Mouse (Mus musculus) retina, adult 2 months (tissue): ENCODE measurements around the gene Recql.

ENCODE experiments used
- DNase-seq: peaks from one replicate; pipeline ENCODE4 v3.0.0-alpha.2; 2012; ENCODE audit warnings: low read depth, low spot score

The Recql gene

DNA sequence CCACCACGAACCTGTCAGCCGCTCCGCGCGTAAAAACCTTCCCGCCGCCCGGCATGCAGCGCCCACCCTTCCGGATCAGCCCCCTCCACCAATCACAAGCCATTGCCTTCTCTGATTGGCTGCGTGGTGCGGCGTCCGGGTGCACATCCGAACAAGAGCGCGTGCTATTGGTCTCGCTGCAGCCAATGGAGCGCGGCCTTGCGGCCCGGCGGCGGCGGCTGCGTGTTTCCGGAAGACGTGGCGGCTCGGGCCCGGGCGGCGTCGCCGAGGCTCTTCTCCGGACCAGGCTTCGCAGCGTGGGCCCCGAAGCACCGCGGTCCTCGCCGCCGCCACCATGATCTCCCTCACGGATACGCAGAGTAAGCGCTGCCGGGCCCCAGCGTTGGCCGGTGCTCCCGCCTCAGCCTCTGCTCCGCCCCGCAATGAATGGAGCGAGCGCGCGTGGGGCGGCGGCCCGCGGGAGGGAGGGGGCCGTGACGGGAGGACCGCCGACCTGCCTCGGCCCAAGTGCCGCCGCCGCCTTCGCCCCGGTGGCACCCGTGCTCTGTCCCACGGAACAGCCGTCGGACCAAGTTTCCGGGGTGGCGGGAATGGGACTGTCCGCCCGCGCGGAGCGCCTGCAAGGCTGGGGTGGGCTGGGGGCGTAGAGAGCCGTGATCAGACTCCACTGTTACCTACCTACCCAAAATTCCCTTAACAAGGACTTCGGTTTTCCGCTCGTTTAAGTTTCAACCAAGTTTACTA is at the start of gene Recql, which contains the start of gene Golt1b:
Gene Recql (minus strand): TSS at position 77 of the 744 bp plus-strand sequence.
Gene Golt1b (plus strand): TSS at position 211 of the 744 bp plus-strand sequence.
- DNase-seq = peak; percentile 96

DNA sequence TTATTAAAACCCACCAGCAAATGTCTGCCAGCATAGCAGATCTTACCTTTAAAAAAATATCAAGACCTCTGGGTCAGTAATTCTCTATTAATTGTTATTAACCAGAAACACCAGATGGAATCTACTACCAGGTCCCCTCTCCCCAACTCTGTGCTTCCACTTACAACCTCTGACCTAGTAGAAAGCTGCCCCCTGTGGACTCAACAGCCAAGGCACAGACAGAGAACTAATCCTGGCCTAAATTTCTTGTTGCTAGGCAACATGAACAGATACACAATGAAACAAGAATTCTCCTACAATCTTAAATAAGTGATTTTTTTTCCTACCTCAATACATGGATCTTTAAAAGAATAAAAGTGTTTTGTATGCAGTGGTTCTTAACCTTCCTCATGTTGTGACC is 42.2 kb upstream of the Recql start:
- no peak for DNase-seq

DNA sequence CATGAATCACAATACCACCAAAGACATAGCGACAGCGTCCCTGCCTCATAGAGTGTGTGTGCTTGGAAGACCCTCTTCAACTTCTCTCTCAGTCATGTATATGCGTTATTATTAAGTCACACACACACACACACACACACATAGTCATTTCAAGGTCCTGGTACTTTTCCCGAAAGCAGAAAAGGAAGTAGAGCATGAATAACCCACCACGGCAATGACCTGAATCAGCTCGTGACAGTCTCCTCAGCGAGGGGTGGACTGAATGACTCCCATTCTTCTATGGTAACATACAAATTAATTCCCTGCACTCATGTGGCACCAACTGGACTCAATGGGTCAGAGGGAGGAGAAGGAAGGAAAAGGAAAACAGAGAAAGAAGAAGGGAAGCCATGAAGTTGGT is 38.1 kb upstream of the Recql start:
- DNase-seq = peak; percentile 9

DNA sequence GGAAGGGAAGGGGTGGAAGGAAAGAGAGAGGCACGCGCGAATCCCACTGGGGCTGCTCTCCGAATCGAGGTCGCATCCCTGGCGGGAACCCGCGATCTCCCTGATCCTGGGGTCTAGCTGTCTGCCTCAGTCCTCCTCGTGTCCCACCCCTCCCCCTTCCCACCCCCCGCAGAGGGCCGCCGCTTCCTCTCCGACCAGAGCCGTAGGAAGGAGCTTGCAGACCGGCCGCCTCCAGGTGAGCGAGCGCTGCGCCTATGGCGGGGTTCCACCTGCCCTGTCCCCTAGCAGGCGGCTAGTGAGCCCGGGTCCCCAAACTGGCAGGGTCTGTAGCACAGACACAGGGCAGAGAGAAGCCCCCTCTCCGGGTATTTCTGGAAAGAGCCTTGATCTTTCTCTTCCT is 27.7 kb upstream of the Recql start:
- DNase-seq = no peak

DNA sequence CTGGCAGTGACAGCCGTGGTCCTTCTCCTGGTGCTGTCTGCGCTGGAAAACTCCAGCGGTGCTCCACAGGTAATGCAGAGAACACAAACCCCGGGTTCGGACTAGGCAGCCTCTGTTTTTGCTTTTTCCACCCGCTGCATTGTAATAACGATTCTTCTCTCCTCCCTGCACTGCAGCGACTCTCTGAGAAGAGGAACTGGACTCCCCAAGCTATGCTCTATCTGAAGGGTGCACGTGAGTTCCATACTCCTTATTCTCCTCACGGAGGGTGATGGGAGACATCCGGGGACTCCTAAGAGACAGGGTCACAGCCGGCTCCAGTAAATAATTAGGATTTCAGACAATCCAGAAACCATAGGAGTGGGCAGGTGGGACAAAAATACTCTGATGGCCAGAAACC is 27.0 kb upstream of the Recql start:
- no peak for DNase-seq

DNA sequence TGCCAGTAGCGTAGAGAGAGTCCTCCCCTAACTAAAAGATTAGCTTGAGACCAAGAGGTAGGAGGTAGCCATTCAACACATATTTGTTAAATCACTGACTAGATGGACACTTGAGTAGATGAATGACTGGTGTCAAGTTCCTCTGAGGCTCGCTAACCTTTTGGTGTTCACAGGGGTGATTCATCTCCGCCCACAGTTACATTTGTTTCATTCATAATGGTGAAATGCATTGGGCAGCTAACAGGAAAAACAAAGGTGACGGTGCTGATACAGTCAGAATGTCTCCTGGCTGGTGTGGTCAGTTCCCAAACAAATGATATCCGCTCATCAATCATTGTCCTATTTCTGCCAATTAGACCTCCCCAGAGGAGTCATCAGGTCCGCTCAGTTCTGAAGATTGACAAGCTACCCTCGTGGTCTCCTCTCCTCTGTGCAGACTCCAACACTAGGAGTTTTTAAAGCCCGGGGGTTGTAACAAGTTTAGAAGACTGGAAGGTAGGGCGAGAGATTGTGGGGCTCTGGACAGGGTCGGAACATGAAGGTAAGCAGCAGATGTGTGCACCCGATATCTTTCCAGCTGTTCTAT is 26.1 kb upstream of the Recql start, which contains the start of gene Spx:
Gene Spx (plus strand): TSS at position 536 of the 586 bp plus-strand sequence.
- DNase-seq = no peak

DNA sequence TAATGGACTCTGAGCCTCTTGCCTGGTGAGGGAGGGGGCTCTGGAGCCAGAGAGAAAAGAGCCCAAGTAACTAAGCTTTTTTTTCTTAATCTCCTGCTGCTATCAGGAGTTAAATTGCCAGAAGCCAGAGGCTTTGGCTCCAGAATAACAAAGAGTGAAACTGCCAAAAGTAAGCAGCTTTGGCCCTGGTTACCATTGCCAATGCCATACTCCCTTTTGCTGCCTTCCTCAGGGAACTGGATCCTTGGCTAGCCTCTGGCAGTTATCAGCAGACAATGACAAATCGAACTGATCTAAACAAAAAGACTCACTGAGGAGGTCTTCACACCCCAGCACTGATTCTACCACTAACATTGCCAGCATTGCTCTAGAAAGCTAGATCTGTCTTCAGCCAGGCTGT is 24.3 kb upstream of the Recql start:
- DNase-seq = no peak

DNA sequence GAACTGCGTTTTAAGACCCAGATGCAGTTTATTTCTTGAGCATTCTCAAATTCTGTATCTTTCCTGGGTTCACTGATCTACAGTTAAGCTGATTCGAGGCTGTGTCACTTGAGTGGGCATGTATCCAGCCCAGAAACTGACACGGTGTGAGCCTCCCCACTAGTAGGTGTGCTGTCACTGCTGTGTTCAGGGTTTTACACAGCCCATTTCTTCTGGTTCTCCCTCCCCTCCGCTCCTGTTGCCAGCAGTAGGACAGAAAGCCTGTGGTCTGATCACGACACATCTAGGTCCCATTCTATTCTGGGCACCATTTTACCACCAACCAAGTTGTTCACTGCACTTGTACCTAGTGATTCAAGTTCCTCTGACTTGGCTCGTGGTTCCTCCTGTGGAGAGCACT is 8.9 kb upstream of the Recql start:
- no peak for DNase-seq

DNA sequence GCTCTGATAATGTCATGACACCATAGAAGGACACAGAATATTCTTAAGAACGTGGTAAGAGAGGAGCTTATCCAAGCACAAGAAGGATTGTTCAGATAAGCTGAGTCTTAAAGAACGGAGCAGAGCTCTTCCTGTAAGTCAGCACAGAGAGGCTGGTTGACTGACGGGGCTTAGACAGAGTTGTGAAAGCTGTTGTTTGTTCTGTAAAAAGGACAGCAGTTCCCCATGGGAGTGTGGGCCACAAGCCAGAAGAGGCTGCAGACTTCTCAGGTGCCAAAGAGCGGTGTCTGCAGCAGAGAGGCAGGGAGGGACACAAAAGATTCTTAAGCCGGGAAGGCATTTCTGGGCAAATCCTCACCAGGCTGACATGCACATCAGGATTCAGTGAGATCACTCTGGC is 7.8 kb upstream of the Recql start:
- DNase-seq = no peak

DNA sequence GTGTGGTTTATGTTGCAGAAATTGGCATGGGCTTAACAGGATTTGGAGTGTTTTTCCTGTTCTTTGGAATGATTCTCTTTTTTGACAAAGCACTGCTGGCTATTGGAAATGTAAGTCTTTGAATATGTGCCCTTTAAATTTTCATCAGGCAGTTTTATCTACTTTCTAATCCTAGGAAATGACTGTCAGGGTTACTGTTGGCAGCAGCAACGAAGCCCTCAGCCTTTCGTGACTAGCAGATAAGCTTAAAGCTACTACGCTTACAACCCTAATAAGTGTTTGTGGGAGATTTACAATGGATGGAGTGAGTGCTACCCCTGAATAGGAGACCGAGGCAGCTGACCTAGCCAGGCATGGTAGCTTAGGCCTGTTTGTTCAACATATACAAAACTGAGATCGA is 5.4 kb upstream of the Recql start:
- no peak for DNase-seq

DNA sequence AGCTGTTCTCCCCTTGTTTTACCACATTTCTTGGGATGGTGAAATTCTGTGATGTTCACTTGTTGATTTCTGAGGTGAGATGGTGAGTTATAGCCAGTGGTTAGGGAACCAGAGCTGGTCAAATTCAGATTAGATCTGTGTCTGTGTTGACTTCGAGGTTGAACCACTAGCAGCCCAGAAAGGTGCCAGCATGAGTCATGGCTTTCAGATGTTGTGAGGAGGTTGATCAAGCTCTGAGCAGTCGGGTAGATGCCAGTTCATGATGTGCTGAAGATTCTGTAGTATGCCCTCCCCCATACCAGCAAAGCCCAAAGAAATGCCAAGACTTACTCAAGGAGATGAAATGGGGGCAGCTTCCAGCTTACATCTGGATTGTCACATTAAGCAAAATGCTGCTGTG is 2.2 kb upstream of the Recql start:
- no peak for DNase-seq

DNA sequence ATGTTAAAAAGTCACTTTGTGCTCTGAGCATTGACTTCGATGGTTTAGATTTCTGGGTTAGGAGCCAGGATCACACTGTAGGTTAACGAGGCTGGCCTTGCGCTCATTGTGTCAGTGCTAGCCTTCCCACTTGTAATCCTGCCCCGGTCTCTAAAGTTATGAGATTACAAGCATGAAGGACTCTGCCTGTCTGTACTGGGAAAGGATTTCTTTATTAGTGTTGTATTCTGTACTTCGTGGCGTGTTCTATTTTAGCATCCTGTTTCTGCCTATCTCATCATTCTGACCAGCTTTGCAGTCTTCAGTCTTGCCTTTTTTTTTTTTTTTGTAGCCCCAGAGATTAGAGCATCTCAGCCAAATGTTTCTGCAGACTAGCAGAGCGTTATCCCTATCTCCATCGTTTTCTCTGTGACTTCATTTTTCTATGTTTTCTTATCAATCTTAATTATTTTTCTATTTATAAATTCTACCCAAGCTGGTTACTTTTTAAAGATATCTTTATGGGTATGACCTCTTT is 926 bp upstream of the Recql start:
- DNase-seq = no peak

DNA sequence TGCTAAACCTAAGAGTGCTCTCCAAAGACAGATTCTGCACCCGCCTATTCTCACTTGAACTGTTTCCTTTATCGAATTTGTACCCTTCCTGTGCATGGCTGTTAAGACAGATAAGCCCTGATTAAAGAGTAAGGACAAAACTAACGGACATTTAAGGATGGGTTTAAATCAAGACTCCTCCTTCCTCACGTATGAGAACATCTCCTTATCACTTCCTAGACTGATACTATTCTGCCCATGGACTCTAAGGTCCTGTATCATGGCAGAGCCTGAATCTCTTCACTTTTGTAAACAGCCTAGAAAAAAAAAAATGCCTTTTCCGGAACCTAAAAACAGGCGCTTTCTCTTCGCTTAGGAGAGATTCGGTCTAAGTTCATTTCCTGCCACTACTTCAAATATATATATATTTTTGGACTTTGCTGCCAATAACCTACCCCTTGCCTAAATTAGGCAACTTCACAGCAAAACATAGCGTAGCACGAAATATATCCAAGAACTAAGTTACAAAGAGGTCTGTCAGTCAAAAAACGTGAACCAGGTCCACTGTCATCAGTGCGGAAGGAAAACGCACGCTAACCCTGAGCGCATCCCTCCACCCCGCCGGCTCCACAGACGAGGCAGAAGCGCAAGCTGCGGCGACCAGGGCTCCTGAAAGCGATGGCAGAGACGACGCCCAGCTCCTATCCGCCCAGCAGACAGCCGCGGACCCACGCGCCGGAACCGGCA is 439 bp downstream of the Recql start:
- DNase-seq = no peak

DNA sequence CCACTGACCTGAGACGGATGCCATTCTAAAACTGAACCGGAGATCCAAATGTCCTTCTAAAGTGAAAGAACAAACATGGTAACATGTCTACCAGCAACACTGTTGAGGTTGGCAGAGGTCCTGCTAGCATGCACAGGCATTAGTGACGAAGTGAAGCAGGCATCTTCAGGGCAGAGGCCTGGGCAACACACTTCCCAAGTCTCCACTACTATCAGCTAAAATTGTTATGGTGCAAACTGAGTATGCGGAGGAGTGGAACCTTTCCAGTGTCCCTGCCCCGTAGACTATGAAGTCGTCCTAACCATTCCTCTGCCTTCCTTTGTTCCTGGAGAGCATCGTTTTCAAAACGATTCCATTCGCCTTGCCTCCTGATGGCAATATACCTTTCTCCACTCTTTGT is 2.4 kb downstream of the Recql start:
- no peak for DNase-seq

DNA sequence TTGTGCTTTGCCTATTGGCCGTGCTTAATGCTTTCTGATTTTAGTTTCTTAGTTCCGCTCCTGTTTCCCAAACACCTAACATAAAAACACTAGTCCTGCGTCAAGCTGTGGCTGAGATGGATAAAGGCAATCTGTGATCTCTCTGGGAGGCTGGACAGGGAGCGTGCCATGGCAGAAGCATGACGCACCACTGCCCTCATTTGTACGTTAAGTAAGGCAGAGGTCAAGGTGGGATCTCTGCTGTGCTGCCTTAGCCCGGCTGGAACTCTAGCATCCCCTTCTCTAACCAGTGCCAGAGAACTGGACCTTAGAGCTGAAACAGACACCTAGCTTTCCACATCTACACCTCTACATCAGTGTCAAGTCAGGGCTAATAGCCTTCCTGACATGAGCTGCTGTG is 5.3 kb downstream of the Recql start:
- DNase-seq = no peak

DNA sequence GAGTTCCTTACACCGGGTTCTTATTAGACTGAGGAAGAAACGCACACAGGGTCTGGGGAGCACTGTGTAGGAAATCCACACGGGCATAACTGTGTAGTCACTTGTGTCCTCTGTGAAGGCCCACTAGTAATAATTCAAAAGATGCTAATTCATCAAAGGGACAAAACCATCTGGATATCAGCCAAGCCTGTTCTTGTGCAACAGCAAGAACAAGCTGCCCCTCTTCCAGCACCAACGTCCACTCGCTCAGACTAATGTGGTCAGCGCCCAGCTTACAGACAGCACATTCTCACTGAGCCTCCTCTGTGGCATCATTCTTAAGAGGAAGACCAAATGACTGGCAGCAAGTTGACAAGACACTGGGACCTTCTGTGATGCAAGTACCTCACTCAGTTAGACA is 6.9 kb downstream of the Recql start:
- no peak for DNase-seq

DNA sequence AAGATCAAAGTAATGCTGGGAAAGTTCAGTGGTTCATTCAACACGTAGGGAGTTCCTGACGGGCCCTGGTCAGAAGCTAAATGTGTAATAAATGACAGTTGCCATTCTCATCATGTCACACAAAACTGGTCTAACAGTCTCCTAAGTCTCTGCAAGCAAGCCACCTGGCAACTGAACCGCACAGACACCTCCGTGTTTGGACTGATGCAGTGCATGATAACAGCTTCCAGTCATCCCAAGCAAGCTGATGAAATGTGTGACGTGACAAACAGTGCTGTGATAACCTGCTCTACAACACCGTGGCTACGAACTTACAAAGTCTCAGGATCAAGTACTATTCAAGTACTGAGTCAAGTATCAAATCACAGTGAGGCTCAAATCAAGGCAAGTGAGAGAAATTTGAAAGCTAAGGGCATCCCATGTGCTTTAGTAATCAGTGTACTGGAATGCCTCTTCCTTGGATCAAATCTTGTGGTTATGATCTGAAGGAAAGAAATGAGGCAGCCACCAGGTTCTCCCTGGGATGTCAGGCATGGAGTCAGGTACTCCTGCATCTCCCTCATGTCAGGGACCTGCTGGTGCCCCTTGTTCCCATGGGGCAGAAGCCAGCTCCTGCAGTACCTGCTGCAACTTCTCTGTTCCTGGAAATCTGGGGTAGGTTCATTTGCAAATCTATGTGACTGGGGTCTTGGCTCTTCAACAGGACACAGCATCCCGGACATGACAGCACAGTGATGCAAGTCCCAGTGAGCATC is 8.1 kb downstream of the Recql start:
- no peak for DNase-seq

DNA sequence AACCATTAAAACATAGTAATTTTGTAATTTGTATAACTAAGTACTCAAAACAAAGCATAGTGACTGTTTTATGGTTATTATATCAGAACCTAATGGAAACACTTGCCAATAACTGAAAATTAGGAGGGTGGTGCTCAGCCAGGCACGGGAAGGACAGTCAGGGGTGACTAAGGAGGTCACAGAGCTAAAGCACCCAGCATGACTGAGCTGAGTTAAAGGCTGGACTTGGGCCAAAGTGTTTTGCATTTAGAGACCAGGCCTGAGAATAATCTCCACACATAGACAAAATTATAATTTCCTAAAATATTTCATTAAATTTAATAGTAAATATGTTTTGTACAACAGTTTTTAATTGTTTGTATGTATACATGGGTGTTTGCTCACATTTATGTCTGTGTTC is 9.8 kb downstream of the Recql start:
- DNase-seq = no peak

DNA sequence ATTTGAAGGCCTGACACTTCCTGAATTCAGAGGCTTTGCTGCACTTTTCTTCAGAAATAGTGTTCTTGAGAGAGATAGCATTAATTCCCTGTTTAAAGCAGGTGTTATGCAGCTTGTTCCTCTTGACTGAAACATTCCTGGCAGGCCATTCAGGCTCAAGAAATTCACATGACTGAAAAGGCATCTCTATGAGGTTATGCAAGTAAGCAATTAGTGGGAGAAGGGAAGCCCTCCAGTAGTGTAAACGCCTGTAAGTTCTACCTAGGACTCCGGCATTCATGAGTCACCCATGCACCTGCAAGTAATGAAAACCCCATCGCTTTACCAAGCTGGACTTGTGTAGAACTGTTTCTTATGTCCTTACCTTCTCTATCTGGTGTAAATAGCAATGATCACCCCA is 17.3 kb downstream of the Recql start:
- no peak for DNase-seq

DNA sequence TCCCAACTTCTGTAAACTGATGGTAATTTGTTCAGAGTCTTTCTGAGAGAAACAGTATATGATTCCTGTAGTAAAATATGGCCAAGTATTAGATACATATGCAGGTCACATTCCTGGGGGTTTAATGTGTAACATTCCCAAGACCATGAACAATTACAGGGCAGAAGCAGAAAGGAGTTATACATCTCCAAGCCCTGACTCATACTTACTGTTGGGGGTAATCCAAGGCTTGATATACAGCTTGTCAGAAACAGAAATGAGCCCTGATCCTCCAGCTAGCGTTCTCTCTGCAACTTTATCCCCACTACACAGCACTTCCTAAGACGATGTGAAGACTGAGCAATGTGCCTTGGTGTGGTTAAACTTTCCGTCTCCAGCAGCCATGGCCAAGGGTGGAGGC is 19.3 kb downstream of the Recql start:
- no peak for DNase-seq

DNA sequence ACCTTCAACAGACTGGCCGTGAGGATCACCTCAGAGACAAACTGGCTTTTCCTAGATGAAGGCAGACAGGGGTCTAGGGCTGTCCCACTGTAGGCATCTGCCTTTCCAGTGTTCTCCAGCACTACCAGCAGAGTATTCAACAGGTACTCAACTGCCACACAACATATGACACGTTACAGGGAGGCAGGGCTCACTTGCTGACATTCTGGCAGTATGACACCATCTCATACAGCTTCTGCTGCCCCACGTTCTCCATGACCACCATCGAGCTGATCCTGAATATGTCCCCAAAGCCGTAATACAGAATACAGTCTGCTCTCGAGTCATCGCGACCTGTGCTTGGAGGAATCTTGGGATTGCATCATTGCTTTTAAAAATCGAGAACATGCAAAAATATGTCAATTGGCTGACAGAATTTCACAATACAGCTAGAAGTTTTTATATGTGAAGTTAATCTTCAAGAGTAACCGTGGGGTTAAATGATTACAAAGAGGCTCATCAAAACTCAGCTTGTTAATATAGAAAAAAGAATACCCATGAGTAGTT is 20.3 kb downstream of the Recql start:
- DNase-seq = no peak
